Mouse (Mus musculus) E14TG2a.4 (cell line): ENCODE results near the gene Fndc5.

ENCODE experiments used
- H3K27me3 ChIP-seq: 2 replicates; pipeline ENCODE4 v1.6.1; 2014; ENCODE audit warnings: low read length, control low read depth; ENCODE audit not compliant: insufficient read depth
- H3K36me3 ChIP-seq: 2 replicates; pipeline ENCODE4 v1.6.1; 2014; ENCODE audit warnings: low read length, control low read depth; ENCODE audit not compliant: insufficient read depth
- H3K4me1 ChIP-seq: replicated peaks from 2 replicates; pipeline ENCODE4 v1.6.1; 2014; ENCODE audit warnings: low read depth, low read length, control low read depth
- H3K4me3 ChIP-seq: replicated peaks from 2 replicates; pipeline ENCODE4 v1.5.1; 2014; ENCODE audit warnings: mild to moderate bottlenecking, low read length
- H3K9me3 ChIP-seq: 2 replicates; pipeline ENCODE4 v1.6.1; 2014; ENCODE audit warnings: low read length, control low read depth
- CTCF ChIP-seq: conservative IDR thresholded peaks from 2 replicates; pipeline ENCODE4 v1.5.1; 2014; ENCODE audit warnings: low read length
- NANOG ChIP-seq: IDR thresholded peaks from 2 replicates; pipeline ENCODE4 v1.6.1; 2014; ENCODE audit warnings: borderline replicate concordance, low read length, mixed read lengths
- POU5F1 ChIP-seq: IDR thresholded peaks from 2 replicates; pipeline ENCODE4 v1.6.1; 2014; ENCODE audit warnings: low read length, borderline replicate concordance

The Fndc5 gene

DNA sequence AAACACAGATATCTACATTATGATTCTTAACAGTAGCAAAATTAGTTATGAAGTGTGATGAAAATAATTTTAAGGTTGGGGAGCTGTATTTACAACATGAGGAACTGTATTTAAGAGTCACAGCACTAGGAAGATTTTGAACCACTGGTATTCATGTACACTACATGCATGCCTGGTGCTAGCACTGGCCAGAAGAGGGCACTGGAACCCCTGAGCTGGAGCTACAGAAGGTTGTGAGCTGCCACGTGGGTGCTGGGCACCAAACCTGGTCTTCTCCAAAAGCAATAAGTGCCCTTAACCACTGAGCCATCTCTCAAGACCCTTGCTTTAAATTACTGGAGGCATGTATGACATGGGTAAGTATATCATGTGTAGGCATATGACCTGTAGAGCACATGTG is 35.7 kb downstream of the Fndc5 start:
- Histone ChIP-seq H3K27me3 (no peaks in the 10 kb centered on the region), H3K36me3 (peaks cover 65% of the 10 kb centered on the region), H3K4me3 (no peak overlapping the region), H3K9me3 (no peaks in the 10 kb centered on the region), H3K4me1 (no peaks in the 10 kb centered on the region)
- TF ChIP-seq NANOG (no peak), CTCF (peak; percentile 12; the same call in 1 of the 2 replicates)

DNA sequence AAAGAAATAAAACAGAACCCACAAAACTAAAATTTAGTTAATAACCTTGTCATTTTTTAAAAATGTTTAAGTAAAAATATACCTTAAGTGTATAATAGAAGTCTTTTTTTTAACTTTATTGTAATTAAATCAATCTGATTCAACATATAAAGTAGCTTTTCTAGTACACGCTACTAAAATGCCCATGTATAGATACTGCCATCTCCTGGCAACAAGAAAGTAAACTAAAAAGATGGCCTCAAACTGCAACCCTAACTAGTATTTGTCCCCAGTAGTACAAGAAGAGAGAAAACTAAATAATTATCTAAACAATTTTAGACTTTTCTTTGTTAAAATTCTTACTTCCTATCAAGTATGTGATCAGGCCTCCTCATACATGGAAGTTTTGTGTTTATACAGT is 42.8 kb downstream of the Fndc5 start:
- Histone ChIP-seq H3K9me3 (no peaks in the 10 kb centered on the region), H3K27me3 (no peaks in the 10 kb centered on the region), H3K4me3 (no peak overlapping the region), H3K4me1 (peaks cover 4% of the 10 kb centered on the region), H3K36me3 (peaks cover 73% of the 10 kb centered on the region)
- TF ChIP-seq CTCF (no peak), NANOG (no peak), POU5F1 (no peak)

DNA sequence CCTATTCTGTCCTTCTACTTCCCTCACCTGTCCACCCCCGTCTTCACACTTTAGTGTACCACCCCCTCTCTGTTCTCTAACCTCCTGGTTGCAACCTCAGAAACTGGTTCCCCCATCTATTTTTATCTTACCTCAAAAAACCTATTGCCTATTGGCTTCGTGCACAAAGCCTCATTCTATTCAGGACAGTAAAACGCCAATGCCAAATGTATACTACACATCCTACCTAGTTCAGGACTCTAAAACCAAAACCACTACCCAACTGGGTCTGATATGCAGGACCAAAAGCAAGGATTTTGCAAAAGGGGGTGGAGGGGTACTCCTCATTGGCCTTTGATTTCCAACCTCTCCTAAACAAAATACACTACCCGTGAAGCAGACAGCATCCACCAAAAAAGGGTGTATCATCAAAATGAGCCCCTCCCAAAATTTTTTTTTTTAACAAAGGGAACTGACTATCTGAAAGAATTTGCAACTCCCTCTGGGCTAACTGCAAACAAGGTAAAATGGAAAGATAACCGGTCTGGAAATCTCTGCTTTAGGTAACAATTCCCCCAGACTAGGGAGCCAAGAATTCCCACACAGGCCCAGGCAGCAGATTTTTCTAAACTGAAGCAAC is 51.4 kb downstream of the Fndc5 start:
- Histone ChIP-seq H3K4me3 (peak overlapping the region; percentile 94), H3K4me1 (peaks cover 45% of the 10 kb centered on the region), H3K36me3 (peaks cover 26% of the 10 kb centered on the region), H3K27me3 (no peaks in the 10 kb centered on the region), H3K9me3 (no peaks in the 10 kb centered on the region)
- TF ChIP-seq POU5F1 (no peak), NANOG (no peak), CTCF (no peak)

DNA sequence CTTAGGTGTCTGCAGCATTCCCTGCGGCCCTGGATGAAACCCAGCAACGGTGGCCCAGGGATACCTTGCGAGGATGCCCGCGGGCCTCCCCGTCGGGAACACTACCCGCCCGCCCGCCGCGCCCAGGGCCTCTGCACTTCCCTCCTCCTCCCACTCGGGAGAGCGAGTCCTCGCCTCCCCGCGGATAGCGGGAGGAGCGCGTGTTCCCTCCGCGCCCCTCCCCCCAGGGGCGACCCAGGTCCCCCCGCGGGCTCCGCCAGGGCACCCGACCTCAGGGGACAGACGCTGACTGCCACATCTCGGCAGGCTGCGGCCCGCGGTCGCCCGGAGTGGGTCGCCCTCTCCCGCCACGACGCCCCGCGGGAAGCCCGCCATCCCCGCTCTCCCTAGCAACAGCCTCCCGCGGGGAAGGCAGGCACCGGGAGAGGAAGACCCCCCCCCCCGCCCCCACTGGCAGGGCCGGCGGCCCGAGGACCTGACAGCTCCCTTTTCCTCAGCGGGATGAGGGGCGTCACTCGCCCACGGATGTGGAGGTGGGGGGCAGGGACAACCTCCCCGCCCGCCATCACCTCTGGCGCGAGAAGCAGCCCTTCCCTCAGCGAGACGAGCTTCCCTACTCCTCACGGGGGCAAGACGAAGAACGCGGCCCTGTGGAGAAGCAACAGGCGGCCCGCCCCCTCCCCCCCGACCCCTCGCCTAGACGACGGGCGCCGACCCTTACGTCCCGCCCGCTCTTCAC is 52.2 kb downstream of the Fndc5 start:
- TF ChIP-seq POU5F1 (no peak), NANOG (no peak), CTCF (no peak)
- H3K9me3 ChIP-seq, result no peaks in the 10 kb centered on the region
- peaks cover 28% of the 10 kb centered on the region for H3K36me3 ChIP-seq
- peaks cover 53% of the 10 kb centered on the region for H3K4me1 ChIP-seq
- peak overlapping the region; percentile 94 for H3K4me3 ChIP-seq
- no peaks in the 10 kb centered on the region for H3K27me3 ChIP-seq

DNA sequence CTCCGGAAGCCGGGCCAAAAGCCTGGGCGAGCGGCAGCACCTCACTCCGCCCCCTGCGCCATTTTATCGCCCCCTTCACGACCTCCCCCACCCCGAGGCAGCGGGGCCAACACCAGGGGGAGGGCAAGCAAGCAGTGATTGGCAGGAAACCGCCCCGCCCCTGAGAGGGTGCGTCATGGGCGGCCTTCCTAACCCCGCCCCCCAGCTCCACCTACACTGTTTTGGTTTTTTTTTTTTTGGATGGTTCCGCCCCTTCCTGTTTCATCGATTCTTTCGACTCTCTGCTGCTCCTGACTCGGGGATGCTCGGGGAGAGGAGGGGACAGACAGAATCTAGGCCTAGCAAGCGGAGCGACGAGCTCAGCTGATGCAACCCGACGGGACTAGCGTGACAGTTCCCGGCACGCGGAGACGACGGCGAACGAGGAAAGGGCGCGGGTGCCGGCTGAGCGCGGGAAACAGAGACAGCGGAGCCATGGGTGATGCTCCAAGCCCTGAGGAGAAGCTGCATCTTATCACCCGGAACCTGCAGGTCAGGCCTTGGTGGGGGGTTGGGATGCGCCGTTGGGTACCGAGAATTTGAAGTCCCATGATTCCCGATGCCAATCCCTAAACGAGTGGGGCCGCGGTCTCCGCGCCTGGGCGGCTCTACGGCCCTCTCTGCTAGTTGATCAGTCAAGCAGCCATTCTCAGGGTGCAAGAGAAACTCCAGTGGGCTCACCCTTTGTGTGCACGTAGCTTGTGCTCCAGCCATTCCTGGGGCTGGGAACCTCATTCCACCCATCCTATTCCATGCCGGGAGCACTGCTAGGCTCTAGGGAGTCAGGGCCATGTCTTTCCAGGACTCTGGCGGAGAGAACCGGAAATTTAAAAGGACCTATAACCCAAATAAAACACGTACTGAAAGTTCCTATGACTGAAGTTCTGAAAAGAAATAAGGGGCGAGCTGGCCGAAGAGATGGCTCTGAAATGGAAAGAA is 53.0 kb downstream of the Fndc5 start, which contains the start of the genes S100pbp and Yars:
Gene S100pbp (minus strand): TSS at position 186 of the 978 bp plus-strand sequence.
Gene Yars (plus strand): TSS at position 219 of the 978 bp plus-strand sequence.
- H3K36me3 ChIP-seq, result peaks cover 36% of the 10 kb centered on the region
- no peaks in the 10 kb centered on the region for H3K27me3 ChIP-seq
- peaks cover 55% of the 10 kb centered on the region for H3K4me1 ChIP-seq
- H3K9me3 ChIP-seq, result no peaks in the 10 kb centered on the region
- TF ChIP-seq POU5F1 (no peak), CTCF (no peak), NANOG (no peak)
- peak within 1 kb of the TSS; percentile 94 for H3K4me3 ChIP-seq

DNA sequence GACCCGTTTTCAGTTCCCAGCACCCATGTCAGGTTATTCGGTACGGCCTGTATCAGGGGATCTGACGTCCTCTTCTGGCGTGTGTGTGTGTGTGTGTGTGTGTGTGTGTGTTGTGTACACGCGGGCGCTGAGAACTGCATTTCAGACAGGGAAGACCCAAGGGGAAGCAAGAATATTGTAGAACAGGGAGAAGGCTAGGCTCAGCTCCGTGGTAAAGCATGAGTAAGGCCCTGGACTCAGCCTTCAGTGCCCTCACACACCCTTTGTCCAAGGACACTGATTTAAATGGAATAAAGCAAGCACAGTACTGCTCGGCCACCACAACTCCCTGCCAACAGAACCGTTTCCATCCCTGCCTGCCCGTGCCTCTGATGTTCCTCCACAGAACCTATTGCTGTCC is 53.7 kb downstream of the Fndc5 start:
- peaks cover 60% of the 10 kb centered on the region for H3K4me1 ChIP-seq
- peaks cover 43% of the 10 kb centered on the region for H3K36me3 ChIP-seq
- H3K4me3 ChIP-seq, result peak overlapping the region; percentile 94
- no peaks in the 10 kb centered on the region for H3K27me3 ChIP-seq
- TF ChIP-seq NANOG (no peak), CTCF (no peak), POU5F1 (no peak)
- H3K9me3 ChIP-seq, result no peaks in the 10 kb centered on the region

DNA sequence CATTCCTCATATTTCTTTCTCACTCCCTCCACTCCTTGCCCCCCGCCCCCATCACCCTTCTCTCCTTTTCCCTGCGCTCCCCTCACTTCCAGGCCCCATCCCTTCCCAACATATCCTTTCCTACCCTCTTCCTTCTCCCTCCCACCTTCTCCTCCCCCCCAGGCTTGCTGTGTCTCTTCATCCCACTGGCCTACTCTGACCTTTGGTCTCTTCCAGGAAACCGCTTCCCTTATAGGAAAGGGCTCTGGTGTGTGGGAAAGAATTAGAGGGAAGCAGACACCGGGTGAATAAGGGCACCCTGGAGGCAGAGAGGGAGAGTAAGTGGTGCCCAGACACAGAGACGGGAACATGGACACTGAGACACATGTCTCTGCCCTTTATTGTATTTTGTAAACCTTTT is 54.9 kb downstream of the Fndc5 start:
- H3K9me3 ChIP-seq, result no peaks in the 10 kb centered on the region

More for the DNA sequence above, 54.9 kb downstream of the Fndc5 start:
- H3K4me1 ChIP-seq, result peaks cover 71% of the 10 kb centered on the region
- no peaks in the 10 kb centered on the region for H3K27me3 ChIP-seq
- H3K36me3 ChIP-seq, result peaks cover 55% of the 10 kb centered on the region
- TF ChIP-seq POU5F1 (no peak), CTCF (no peak), NANOG (no peak)
- peak overlapping the region; percentile 94 for H3K4me3 ChIP-seq
